Mouse (Mus musculus): ENCODE results near the gene Stil.
"Not testable (repeated sequence)": the region's sequence is repeated elsewhere in the genome, so short reads cannot be mapped to it uniquely, and the experiment has no call there.

Stil gene

DNA sequence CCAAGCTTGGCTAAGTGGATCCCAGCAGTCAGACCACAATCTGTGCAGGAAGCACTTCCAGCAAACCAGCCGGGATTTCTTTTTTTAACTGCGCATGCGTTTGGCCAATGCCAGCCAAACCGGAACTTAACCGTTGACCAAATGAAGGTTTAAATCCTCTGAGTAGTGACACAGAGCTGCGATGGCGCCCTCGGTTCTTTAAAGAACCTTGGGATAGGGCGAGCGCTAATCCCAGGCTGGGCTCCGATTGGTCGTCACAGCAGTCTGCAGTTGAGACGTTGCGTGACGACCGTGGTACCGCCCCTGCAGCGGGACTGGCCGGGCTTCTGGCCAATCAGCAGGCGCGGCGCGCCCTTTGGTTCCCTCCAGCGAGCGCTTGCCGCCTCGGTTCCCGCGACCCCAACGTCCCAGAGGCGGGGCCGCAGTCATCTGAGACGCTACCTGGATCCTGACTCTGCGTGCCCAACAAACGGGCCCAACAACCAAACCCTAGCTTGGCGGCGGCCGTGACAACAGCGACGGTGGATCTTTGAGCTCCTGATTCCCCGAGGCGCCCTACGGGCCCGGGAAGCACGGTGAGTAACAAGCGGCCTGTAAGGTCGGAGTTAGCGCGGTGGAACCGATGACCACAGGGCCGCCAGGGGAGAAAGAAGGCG lies at the start of gene Stil:
Gene Stil (plus strand): TSS at position 387 of the 656 bp plus-strand sequence.
- peak; percentile 98 to 99 for DNase-seq

DNA sequence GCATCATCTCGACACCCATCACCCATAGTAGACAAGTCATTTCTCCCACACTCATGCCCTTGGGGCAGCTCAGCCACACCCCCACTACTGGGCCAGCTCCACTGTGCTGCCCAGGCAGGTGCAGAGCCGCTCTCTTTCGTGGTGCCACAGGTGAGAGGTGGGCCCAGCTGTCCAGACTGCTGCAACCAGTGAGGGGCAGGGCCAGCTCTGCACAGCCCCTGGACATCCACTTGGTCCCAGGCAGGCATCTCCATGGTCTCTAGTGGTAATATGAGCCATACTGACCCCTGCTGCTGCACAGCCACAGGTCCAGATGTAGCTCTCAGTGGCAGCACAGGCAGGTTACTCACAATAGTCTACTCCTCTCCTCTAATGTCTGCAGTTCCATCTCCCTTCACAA lies 46.8 kb upstream of the Stil start:
- no peak for DNase-seq

DNA sequence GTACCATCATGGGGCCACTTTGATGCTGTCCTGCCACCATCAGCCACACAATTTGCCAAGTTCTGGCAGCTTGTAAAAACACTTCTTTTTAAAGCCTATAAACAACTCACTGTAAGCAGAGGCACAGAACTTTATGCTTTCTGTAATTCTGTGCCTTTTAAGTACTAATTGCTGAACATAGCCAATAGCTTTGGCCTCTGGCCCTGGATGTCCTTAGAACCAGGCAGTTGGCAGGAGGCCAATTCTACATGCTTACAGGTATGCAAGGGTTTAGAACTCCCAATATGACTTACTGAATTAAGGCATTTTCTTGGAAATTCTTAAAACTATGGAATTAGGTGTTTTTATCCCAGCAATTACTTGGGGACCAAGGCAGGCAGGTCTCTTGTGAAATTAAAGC lies 42.6 kb upstream of the Stil start:
- peak; percentile 50 to 56 for DNase-seq

DNA sequence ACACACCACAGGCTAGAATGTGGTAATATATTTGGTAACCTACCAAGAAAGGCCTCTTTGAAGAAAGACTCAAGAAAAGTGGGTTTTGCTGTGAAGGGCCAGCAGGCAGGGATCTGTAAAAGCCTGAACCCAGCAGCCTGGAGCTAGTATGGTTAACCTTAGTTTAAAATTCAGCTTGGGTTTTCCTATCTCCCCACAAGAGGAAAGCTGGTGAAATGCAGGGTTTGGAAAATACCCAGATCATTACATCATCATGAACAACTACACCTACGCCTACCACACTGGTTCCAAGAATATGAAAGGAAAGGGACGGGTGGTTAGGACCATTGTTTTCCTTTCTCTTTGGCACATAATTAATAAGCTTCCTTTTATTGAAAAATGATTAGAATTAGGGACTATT lies 41.7 kb upstream of the Stil start:
- no peak for DNase-seq

DNA sequence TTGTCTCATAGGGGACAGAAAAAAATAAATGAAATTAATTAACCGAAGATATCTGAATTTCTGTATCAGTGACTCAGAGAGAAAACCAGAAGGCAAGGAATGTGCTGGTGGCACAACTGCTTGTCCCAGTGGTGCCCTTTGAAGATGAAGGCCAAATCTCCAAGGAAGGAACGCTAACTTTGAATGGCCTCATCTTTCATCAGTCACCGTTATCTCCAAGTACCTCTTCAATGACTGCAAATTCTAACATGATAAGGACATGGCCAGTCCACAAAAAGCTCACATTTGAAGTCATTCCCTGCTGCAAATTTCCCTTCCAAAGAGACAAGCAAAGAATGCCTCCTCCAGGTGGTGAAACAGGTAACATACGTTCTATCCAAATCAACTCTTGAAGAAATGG lies 41.2 kb upstream of the Stil start:
- DNase-seq, result no peak

DNA sequence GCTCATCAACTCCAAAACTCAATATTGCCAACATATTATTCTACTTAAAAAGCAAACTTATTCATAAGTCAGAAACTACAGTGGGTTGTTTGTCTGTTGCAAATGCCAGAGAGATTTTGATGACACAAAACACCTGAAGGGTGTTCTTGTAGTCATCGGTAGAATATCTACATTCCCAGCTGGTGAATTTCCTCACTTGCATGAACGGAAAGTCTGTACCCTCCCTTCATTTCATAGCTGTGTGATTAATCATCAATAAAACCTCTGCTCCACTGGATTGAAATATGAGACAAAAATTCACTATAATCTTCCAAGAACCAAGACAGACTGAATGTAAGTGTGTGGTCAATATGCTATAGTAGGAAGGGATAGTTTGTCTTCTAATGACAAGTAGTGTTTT lies 40.4 kb upstream of the Stil start:
- DNase-seq, result no peak

DNA sequence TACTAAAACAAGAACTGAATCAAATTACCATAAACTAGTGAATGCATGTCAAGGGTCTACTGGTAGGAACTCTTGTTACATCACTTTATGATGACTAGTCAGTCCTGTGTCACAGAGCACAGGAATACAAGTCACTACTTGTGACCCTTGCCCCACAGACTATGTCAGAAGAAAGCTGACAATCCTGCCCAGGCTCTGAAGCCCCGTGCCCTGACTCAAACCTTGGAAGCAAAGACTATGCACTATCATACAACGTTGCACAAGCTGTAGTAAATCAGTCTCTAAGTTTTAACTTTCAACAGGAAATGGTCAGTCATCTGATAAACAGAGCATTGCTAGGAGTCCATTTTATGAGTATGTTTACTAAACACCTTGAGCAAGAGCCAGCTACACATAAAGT lies 39.1 kb upstream of the Stil start:
- DNase-seq, result not testable (repeated sequence)

DNA sequence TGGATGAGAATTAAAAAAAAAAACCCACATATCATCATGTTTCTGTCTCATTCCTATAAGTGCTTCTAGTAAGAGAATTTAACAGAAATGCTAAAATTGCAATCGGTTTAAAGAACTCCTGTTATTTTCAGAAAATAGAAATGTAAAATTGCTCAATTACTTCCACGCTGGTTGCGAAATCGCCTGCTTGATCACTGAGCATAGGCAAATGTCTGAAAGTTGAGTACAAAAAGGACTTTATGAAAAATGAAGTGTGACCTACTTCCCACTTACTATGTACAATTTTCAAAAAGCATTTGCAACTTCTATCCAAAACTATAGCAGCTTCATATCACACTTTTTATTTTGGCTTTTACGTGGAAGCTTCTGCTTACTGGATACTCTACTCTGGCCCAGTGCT lies 29.2 kb upstream of the Stil start:
- no peak for DNase-seq

DNA sequence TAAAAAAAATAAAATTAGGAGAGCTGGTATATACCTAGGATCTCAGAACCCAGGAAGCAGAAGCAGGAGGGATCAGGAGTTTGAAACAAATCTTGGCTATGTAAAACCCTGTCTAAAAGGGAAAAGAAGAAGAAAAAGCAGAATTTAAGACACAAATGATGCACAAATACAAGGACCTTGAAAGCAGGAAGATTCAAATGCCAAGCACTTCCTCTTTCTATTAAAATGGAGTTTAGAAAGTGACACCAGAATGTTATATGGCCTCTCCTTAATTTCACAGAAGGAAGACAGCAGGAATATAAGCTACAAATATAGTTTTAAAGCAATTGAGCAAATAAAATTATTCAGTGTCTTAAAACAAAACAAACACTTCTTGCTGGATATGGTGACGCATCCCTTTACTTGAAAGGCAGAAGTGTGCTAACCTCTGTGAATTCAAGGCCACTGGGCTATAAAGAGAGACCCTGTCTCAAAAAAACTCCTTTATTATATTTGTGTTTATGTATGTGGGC lies 26.7 kb upstream of the Stil start:
- DNase-seq, result no peak

DNA sequence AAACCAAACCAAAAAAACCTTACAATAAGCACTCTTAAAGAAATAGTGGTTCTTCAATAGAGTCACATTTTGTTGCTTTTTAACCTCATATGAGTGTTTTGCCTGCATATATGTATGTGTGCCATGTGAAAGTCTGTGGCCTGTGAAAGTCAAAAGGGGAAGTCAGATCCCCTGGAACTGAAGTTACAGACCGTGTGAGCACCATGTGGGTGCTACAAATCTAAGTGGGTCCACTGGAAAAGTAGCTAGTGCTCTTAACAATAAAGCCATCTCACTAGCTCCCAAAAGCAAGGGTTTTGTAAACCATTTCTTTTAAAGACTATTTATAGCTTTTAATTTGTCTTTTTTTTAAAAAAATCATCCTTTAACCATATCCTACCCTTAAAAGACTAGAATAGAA lies 17.3 kb upstream of the Stil start:
- no peak for DNase-seq

DNA sequence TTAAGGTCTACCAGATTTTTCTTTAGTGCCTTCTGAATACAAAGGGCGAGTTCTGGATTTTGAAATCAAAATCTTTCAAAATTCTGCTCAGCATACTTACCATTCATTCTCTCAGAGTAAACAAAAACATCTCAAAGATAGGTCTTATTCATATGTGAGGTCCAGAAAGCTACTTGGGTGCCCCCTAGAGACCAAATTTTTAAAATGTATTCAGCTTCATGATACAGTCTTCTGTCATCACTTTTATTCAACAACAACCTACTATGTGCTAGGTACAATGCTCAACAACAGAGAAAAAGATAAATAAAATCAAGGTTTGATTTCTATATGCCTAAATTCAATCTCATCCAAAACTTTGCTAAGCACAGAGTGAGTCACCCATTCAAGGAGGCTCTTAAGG lies 16.9 kb upstream of the Stil start:
- peak in 1 of 2 experiments; percentile 38 for DNase-seq

DNA sequence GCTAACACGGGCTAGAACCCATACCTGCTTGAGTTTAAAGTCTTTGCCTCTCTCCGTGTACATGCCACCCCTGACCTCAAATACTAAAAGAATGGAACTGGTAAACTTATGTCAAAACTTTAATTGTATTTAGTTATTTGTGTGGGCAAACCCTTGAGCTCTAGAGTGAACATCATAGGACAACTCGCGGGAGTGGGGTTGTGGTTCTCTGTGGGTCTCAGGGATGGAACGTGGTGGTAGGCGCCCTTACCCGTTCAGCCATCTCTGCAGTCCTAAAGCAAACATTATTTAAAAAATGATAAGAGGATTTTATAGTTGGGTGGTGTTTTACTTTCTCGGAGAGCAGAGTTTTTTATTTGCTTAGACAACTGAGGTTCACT lies 13.8 kb upstream of the Stil start:
- DNase-seq, result peak; percentile 34 to 49

DNA sequence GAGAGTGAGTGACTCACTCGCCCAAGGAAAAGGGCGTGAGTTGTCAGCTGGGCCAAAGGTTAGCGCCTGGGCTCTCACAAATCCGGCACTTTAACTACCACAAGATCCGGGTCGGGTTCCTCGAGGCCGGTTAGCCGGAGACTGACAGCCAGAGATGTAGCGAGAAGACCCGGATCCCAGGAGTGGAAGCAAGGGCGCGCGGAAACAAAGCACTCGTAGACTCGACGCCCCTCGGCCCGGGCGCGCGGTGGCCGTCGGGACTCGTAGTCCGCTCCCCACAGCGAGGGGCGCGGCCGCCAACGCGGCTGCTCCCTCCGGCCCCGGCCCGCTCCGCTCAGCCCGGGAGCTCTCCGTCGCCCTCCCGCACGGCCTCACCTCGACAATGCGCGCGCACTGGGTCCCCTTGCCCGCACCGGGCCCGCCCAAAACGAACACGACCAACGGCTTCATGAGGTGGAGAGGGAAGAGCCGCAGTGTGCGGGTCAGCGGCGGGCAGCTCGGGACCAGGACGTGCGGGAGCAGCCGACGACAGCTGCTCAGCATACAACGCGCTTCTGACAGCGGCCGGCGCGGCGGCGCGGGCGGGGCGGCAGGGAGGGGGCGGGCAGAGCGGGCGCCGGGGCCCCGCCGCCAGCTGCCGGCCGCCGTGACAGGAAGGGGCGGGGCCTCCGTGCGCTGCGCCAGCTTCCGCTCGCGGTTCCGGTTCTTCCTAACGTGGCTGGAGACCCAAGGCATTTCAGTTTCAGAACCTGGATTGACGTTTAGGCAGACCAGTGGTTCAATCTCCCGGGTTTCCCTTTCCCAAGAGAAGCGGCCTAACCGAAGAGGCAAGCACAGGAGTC lies 13.1 kb upstream of the Stil start, which contains the start of gene Cmpk1:
Gene Cmpk1 (minus strand): TSS at position 651 of the 842 bp plus-strand sequence.
- DNase-seq, result peak; percentile 94

DNA sequence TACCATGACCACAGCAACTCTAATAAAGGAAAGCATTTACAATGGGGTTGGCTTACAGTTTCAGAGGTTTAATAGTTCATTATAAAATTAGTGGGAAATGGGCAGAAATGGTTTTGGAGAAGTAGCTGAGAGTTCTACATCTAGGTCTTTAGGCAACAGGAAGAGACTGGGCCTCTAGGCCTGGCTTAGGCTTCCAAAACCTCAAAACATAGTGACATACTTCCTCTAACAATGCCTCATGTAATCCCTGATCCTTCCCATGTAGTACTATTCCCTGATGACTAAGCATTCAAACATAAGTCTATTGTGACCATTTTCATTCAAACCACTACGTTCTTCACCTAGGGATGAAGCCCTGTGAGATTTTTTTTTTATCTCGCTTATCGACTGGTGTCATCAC lies 5.7 kb upstream of the Stil start:
- DNase-seq, result no peak

DNA sequence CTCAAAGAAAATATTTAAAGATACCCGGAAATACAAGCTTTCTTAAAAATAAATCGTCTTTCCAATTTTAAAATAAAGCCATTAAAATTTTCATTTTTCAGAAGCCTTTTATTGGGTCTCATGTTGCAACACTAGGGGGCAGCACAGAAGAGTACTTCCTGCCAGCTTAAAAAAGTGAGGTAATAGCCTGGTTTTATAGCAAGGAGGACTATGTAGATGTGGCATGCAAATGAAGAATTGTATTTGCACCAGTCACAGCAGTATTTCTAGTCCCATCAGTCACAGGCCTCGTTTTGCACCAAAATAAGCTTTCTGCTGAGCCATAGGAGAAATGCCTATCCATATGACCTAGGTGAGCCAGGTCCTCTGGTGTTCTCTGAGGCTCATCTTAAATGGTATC lies 2.9 kb upstream of the Stil start:
- peak; percentile 52 to 69 for DNase-seq

DNA sequence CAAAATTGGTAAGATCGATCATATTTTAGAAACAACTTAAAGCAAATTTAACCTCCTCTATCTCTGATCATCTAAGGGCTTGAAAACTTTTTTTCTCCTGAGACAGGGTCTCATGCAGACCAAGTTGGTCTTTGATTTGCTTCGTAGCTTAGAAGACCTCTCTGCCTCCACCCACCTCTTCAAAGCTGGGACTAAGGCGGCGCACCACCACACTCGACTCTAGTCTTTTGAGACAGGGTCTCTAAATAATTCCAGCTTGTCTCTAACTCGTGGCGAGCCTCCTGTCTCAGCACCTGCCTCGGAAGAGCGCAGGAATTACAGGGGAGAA lies 550 bp upstream of the Stil start:
- no peak for DNase-seq

DNA sequence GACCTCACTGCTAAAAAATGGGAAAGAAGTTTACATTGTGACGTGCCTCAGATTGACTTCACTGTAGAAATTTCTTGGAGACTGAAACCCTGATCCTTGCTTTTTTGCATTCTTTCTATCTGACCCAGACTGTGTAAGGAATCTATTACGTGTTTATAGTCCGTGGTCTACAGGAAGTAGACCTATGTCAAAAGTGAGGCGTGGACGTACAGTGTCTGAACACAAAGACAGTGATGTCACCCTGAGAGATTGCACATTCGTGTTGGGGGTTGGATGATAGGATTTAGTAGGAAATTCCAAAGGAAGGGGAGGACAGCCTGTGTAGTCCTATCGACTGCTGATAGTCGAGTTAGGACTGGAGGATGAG lies 453 bp downstream of the Stil start:
- DNase-seq, result no peak

DNA sequence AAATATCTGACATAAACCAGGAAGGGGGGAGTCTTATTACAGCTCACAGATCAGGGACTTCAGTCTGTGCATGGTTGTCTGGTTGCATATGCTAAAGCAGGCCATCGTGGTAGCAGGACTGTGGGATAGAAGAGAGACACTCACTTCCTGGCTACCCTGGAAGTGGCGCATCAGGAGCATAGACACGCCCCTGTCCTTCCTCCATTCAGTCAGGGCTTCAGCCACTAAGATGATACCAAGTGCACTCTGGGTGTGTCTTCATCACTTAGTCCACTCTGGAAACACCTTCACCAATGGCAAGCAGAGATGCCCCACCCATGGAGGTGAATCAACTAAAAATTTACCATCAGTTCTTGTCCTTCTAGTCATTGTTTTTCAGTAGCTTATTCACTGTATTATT lies 14.3 kb downstream of the Stil start:
- no peak for DNase-seq

DNA sequence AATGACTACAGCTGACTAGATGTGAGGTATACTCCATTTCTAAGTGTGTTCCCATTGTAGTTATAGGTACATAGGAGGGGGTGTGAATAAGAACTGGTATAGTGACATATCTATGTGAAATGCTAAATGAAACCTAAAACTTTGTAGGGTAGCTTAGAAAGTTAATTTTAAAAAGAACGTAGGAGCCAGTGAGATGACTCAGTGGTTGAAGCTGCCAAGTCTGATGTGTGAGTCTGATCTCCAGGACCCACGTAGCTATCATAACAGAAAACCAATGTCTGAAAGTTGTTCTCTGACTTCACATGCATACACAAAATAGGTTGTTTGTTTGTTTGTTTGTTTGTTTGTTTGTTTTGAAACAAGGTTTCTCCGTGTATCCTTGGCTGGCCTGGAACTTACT lies 20.0 kb downstream of the Stil start:
- DNase-seq, result no peak

DNA sequence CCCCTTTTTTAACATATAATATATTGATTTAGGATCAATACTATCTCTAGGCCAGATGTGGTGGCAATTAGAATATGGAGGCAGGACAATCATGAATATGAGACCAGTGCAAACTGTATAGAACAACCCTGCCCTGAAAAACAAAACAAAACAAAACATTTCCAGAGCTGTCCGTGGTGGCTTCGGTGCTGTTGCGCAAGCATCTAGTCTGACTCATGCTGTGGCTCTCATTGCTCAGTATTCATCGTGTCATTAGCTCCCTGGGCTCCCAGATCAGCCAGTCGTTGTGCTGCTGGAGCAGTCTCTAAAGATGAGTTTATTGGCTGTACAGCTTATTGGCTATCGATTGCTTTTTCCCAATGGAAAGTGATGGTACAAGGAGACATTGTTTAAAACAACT lies 35.1 kb downstream of the Stil start:
- no peak for DNase-seq

DNA sequence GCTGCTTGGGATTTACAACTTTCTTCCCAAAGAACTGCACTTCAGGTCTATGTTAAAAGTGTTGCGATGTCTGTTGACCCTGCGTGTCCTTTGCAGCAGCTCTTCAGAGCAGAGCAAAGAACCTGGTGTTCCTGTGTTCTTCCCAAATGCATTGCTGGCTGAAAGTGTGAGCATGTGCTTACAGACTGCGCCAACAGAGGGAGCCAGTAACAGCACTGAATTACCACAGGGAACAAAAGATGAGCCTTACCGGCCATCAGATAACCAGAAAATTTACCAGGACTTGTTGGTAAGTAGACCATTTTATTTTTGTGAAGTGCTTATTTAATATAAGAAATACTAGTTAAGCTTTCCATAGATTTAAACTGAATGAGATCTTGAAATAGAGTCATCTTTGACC lies 38.3 kb downstream of the Stil start:
- DNase-seq, result peak; percentile 68 to 71

DNA sequence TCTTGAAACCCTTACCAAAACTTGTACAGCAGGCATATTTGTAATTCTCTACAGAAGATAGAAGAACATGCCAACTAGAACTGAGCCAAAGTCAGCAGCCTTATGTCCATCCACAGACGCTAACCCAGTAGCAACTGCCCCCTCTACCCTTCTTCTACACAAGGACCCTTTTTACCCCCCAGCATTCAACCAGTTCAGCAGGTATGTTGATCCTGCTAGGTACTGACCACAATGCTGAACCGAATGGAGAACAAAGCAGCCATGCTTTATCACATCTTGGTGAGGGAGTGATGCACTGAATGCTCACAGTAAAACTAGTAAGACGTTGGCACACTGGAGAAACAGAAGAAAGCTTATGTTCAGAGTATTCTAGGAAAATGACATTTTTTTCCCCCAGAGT lies 45.7 kb downstream of the Stil start:
- no peak for DNase-seq

DNA sequence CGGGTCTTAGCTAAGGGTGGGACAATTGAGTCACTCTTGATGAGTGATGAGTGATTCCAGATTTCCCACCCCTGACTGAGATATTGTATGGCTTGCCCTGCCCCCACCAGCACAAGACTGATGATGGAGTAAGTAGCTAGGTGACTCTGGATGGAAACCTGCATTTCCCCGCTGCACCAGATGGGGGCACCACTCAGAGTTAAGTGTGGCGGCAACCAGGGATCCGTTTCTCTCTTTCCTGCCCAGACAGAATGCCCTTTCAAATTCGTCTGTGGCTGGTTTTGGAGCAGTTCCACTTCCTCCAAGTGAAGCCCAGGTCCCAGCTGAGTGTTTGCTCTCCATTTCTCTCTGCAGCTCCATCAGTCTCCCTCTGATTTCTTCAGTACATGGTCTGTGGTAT lies 47.8 kb downstream of the Stil start:
- DNase-seq, result peak; percentile 61 to 73

DNA sequence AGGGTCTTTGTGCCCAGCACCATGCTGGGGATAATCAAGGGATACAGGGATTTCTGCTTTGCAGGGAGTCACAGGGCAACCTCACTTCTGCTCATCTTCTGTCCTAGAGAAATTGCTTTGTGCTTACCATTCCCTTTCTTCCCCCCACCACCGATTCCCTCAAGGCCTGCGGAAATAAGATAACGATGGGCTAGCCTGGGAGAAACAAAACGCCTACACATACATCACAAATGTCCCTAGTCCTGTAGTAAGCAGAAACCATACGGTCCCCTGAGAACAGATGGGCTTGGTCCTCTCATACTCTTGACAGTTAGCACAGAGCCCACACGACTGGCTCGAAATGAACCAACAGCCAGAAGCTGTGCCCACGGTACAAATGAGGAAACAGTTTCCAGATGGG lies 48.2 kb downstream of the Stil start:
- DNase-seq, result no peak

DNA sequence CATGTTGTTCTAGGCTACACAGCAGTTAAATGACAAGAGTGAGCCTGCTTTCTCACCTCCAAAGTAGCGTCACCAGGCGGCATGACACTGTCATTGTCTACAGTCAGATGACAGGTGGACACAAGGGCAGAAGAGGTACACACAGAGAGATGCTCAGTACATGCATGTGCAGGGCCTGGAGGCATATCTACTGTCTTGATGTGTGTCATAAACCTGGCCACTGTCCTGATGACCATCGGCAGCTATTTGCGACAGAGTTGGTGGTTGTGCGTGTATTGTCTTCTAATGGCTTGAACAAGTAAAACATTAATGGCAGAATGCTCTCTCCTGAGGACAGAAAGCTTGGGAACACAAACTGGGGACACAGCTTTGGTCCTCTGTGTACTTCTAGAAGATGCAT lies 51.3 kb downstream of the Stil start:
- DNase-seq, result no peak
